Mouse (Mus musculus): ENCODE results near the gene Celf5. TPM values are rescaled to one million over a fixed set of nuclear protein-coding genes. Genes with fewer than 3 reads are reported as not detected.
A peak's percentile ranks its signal among the peaks of the same experiment; 100 is the strongest.

Celf5 gene
- polyA plus RNA-seq, 1 experiment from 2014 or later = 0.76 TPM

GRCm38 (mm10) chr10:81429092-81429491 is 53.4 kb downstream of the Celf5 start:
- H3K27ac ChIP-seq (ENCODE audit: low read depth, low read length) = 0 out of 2 replicates have a peak overlapping the region, but pooled peaks have one; percentile 87
- 45% methylated on average over 2 of the region's 2 CpGs for WGBS
- no peak for ATAC-seq
- H3K27me3 ChIP-seq (replicated peaks; ENCODE audit: control insufficient read depth, insufficient read depth, low read length) = peaks cover 19% of the 10 kb centered on the region
- TF ChIP-seq CTCF (IDR thresholded peaks at IDR 0.05; ENCODE audit: low read depth) = no peak
- H3K9me3 ChIP-seq (ENCODE audit: control insufficient read depth) = no peaks in the 10 kb centered on the region
- peak overlapping the region; percentile 97 for H3K4me2 ChIP-seq (replicated peaks; ENCODE audit: low read depth)
- no peaks in the 10 kb centered on the region for H3K36me3 ChIP-seq (ENCODE audit: control insufficient read depth, insufficient read depth)
- H3K4me1 ChIP-seq (replicated peaks; ENCODE audit: control insufficient read depth, insufficient read depth, low read length) = 0 out of 2 replicates have a peak, but pooled peaks cover 4% of the 10 kb centered on the region
- no peak overlapping the region for H3K9ac ChIP-seq (ENCODE audit: low read depth, low read length)
- no peak overlapping the region for H3K4me3 ChIP-seq (ENCODE audit: low read depth, low read length)

DNA sequence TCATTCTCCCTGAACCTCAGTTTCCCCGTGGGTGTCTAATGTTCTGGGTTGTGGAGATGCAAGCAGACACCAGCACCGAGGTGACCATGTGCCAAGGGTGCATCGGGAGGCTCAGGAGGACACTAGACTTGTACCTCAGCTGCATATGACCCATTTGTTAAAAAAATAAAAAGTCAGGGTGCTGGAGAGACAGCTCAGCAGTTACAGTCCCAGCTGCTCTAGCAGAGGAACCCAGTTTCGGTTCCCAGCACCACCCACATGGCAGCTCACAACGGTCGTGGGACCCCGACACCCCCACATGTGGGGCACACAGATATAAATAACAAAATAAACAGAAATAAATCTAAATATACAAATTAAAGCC is 54.0 kb downstream of the Celf5 start:
- H3K4me2 ChIP-seq (replicated peaks; ENCODE audit: low read depth) = no peak overlapping the region
- no peak overlapping the region for H3K27ac ChIP-seq (ENCODE audit: low read depth, low read length)
- ATAC-seq = no peak
- H3K9ac ChIP-seq (ENCODE audit: low read depth, low read length) = no peak overlapping the region
- H3K4me3 ChIP-seq (ENCODE audit: low read depth, low read length) = no peak overlapping the region
- TF ChIP-seq CTCF (IDR thresholded peaks at IDR 0.05; ENCODE audit: low read depth) = no peak
- 92% methylated on average over 7 of the region's 7 CpGs for WGBS
- H3K27me3 ChIP-seq (replicated peaks; ENCODE audit: control insufficient read depth, insufficient read depth, low read length) = peaks cover 23% of the 10 kb centered on the region
- no peaks in the 10 kb centered on the region for H3K9me3 ChIP-seq (ENCODE audit: control insufficient read depth)
- no peaks in the 10 kb centered on the region for H3K36me3 ChIP-seq (ENCODE audit: control insufficient read depth, insufficient read depth)
- 0 out of 2 replicates have a peak, but pooled peaks cover 4% of the 10 kb centered on the region for H3K4me1 ChIP-seq (replicated peaks; ENCODE audit: control insufficient read depth, insufficient read depth, low read length)

DNA sequence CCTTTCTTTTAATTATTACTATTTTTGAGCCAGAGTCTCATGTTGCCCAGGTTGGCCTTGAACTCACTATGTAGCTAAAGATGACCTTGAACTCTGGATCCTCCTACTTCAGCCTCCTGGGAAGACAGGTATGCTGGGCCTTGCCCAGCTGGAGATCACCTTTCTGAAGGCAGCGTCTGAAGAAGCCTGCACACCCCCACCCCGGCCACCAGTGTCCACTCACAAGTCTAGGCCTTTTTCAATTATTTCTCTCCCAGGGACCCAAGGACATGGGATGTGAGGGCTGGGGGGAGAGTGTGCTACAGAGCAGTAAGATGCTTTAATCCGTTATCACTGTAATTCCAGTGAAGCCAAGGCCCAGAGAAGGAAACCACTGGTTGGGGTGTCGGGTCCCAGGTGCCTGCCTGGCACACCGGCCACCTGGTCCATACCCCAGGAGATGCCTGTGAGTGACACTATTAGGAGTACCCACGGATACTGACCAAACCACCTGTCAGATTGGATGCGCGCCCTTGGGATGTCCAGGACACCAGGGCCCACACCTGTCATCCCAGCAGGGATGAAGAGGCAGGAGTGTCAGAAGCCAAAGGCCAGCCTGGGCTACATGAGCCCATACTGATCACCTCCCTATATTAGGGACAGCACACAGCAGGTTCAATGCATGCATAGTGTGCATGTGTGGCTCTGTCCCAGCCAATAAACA is 54.6 kb downstream of the Celf5 start:
- no peak for ATAC-seq
- no peaks in the 10 kb centered on the region for H3K9me3 ChIP-seq (ENCODE audit: control insufficient read depth)
- H3K4me2 ChIP-seq (replicated peaks; ENCODE audit: low read depth) = no peak overlapping the region
- peaks cover 23% of the 10 kb centered on the region for H3K27me3 ChIP-seq (replicated peaks; ENCODE audit: control insufficient read depth, insufficient read depth, low read length)
- no peak overlapping the region for H3K4me3 ChIP-seq (ENCODE audit: low read depth, low read length)
- H3K4me1 ChIP-seq (replicated peaks; ENCODE audit: control insufficient read depth, insufficient read depth, low read length) = 0 out of 2 replicates have a peak, but pooled peaks cover 4% of the 10 kb centered on the region
- no peak for TF ChIP-seq CTCF (IDR thresholded peaks at IDR 0.05; ENCODE audit: low read depth)
- 91% methylated on average over 8 of the region's 8 CpGs for WGBS
- H3K36me3 ChIP-seq (ENCODE audit: control insufficient read depth, insufficient read depth) = no peaks in the 10 kb centered on the region
- H3K27ac ChIP-seq (ENCODE audit: low read depth, low read length) = no peak overlapping the region
- no peak overlapping the region for H3K9ac ChIP-seq (ENCODE audit: low read depth, low read length)

GRCm38 (mm10) chr10:81427327-81427726 is 55.2 kb downstream of the Celf5 start:
- no peaks in the 10 kb centered on the region for H3K36me3 ChIP-seq (ENCODE audit: control insufficient read depth, insufficient read depth)
- H3K27ac ChIP-seq (ENCODE audit: low read depth, low read length) = no peak overlapping the region
- 0 out of 2 replicates have a peak, but pooled peaks cover 4% of the 10 kb centered on the region for H3K4me1 ChIP-seq (replicated peaks; ENCODE audit: control insufficient read depth, insufficient read depth, low read length)
- H3K4me2 ChIP-seq (replicated peaks; ENCODE audit: low read depth) = peak overlapping the region; percentile 72
- no peaks in the 10 kb centered on the region for H3K9me3 ChIP-seq (ENCODE audit: control insufficient read depth)
- H3K4me3 ChIP-seq (ENCODE audit: low read depth, low read length) = peak overlapping the region; percentile 50
- peaks cover 23% of the 10 kb centered on the region for H3K27me3 ChIP-seq (replicated peaks; ENCODE audit: control insufficient read depth, insufficient read depth, low read length)
- WGBS = 42% methylated on average over 3 of the region's 3 CpGs
- no peak for ATAC-seq
- no peak for TF ChIP-seq CTCF (IDR thresholded peaks at IDR 0.05; ENCODE audit: low read depth)
- 0 out of 2 replicates have a peak overlapping the region, but pooled peaks have one; percentile 44 for H3K9ac ChIP-seq (ENCODE audit: low read depth, low read length)

DNA sequence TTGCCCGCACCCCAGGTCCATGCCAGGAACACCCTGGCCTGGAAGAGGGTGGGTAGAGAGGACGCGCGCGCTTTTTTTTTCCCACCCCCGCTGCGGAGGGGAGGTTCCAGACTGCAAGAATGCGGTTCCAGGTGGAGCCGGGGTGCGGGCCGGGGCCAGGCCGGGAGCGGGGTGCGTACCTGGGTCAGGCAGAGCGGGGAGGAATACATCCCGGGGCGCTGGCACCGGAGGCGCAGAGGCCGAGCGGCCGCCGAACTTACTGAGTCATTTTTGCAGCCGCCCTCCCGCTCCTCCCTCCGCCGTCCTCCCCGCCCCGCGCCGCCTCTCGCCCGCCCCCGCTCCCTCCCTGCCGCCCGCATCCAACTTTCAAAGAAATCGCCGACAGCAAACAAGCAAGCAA is 55.6 kb downstream of the Celf5 start:
- under 1% methylated on average over 33 of the region's 38 CpGs for WGBS
- Histone ChIP-seq H3K4me3 (ENCODE audit: low read depth, low read length) (peak overlapping the region; percentile 50), H3K27me3 (replicated peaks; ENCODE audit: control insufficient read depth, insufficient read depth, low read length) (peaks cover 23% of the 10 kb centered on the region), H3K9me3 (ENCODE audit: control insufficient read depth) (no peaks in the 10 kb centered on the region), H3K4me2 (replicated peaks; ENCODE audit: low read depth) (peak overlapping the region; percentile 72), H3K4me1 (replicated peaks; ENCODE audit: control insufficient read depth, insufficient read depth, low read length) (0 out of 2 replicates have a peak, but pooled peaks cover 4% of the 10 kb centered on the region), H3K9ac (ENCODE audit: low read depth, low read length) (peak overlapping the region; percentile 44), H3K36me3 (ENCODE audit: control insufficient read depth, insufficient read depth) (no peaks in the 10 kb centered on the region), H3K27ac (ENCODE audit: low read depth, low read length) (no peak overlapping the region)
- ATAC-seq = no peak
- no peak for TF ChIP-seq CTCF (IDR thresholded peaks at IDR 0.05; ENCODE audit: low read depth)

- no peak for ATAC-seq
- Histone ChIP-seq H3K27ac (ENCODE audit: low read depth, low read length) (no peak overlapping the region), H3K27me3 (replicated peaks; ENCODE audit: control insufficient read depth, insufficient read depth, low read length) (peaks cover 20% of the 10 kb centered on the region), H3K4me1 (replicated peaks; ENCODE audit: control insufficient read depth, insufficient read depth, low read length) (0 out of 2 replicates have a peak, but pooled peaks cover 4% of the 10 kb centered on the region), H3K9me3 (ENCODE audit: control insufficient read depth) (no peaks in the 10 kb centered on the region), H3K4me2 (replicated peaks; ENCODE audit: low read depth) (peak overlapping the region; percentile 72), H3K36me3 (ENCODE audit: control insufficient read depth, insufficient read depth) (no peaks in the 10 kb centered on the region), H3K4me3 (ENCODE audit: low read depth, low read length) (peak overlapping the region; percentile 50), H3K9ac (ENCODE audit: low read depth, low read length) (peak overlapping the region; percentile 44)
- 3% methylated on average over 22 of the region's 33 CpGs for WGBS
- no peak for TF ChIP-seq CTCF (IDR thresholded peaks at IDR 0.05; ENCODE audit: low read depth)
Observed at GRCm38 (mm10) chr10:81426081-81426671, 56.3 kb downstream of the Celf5 start.

Measured in intestine, postnatal 0 days (tissue).